Mouse (Mus musculus): ENCODE data around the gene Slc2a6.

DNA sequence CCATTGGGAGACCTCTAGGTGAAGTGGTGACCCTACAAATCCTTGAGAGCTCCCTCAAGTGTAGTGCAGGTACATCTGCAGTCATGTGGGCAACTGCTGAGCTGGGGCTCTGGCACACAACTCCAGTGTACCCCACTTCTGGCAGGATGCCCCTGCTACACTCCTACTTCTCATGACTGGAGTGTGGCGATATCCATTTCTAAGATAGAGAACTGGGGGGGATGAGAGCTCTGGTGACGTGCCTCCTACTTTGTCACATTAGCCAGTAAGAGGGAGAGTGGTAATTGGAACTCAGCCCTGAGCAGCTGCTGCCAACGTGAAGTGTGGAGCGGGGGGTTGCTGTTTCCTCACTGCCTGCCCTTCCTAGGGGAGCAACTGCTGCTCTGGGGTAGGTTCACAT lies 21.5 kb downstream of the Slc2a6 start:
- TF ChIP-seq CTCF (IDR thresholded peaks at IDR 0.05; ENCODE audit: low read depth), result no peak
- no peak for TF ChIP-seq EP300 (IDR thresholded peaks at IDR 0.05; ENCODE audit: low read depth)

All from liver, postnatal 0 days (tissue).